Mouse (Mus musculus) heart, adult 9 months (tissue): Measurements from ENCODE around the gene Smurf1.

Source experiments
- DNase-seq, 2 experiments: peaks; one replicate each; pipeline ENCODE4 v3.0.0; 2022; ENCODE audit warnings: low spot score in 2 of 2

Gene Smurf1

GRCm38 (mm10) chr5:144965639-144966351 lies at the start of gene Smurf1:
Gene Smurf1, minus strand, starts transcription at chr5:144965847.
- peak; percentile 84 to 87 for DNase-seq

- no peak for DNase-seq
Observed at GRCm38 (mm10) chr5:145014278-145014677, 48.6 kb upstream of the Smurf1 start.

GRCm38 (mm10) chr5:145008878-145009659 lies 43.4 kb upstream of the Smurf1 start:
- no peak for DNase-seq

GRCm38 (mm10) chr5:145005596-145005995 lies 39.9 kb upstream of the Smurf1 start:
- no peak for DNase-seq

GRCm38 (mm10) chr5:145004495-145004894 lies 38.8 kb upstream of the Smurf1 start:
- DNase-seq = no peak

- no peak for DNase-seq
Observed at GRCm38 (mm10) chr5:145003362-145003761, 37.7 kb upstream of the Smurf1 start.

GRCm38 (mm10) chr5:144998491-144998890 lies 32.8 kb upstream of the Smurf1 start:
- DNase-seq = no peak

- no peak for DNase-seq
Observed at GRCm38 (mm10) chr5:144990481-144990880, 24.8 kb upstream of the Smurf1 start.

- DNase-seq = no peak
Observed at GRCm38 (mm10) chr5:144990051-144990450, 24.4 kb upstream of the Smurf1 start.

GRCm38 (mm10) chr5:144989061-144989405 lies 23.4 kb upstream of the Smurf1 start:
- DNase-seq = no peak

GRCm38 (mm10) chr5:144988340-144989060 lies 22.9 kb upstream of the Smurf1 start:
- peak; percentile 40 to 67 for DNase-seq

GRCm38 (mm10) chr5:144987561-144987960 lies 21.9 kb upstream of the Smurf1 start:
- no peak for DNase-seq

- DNase-seq = no peak
Observed at GRCm38 (mm10) chr5:144984839-144985238, 19.2 kb upstream of the Smurf1 start.

- DNase-seq = no peak
Observed at GRCm38 (mm10) chr5:144983227-144983626, 17.6 kb upstream of the Smurf1 start.

- no peak for DNase-seq
Observed at GRCm38 (mm10) chr5:144979110-144979509, 13.5 kb upstream of the Smurf1 start.

- peak; percentile 20 to 36 for DNase-seq
Observed at GRCm38 (mm10) chr5:144978533-144979107, 13.0 kb upstream of the Smurf1 start.

- DNase-seq = no peak
Observed at GRCm38 (mm10) chr5:144971266-144971665, 5.6 kb upstream of the Smurf1 start.

- DNase-seq = peak; percentile 79 to 85
Observed at GRCm38 (mm10) chr5:144964872-144965638, 592 bp downstream of the Smurf1 start.

GRCm38 (mm10) chr5:144964465-144964864 lies 1.2 kb downstream of the Smurf1 start:
- no peak for DNase-seq

GRCm38 (mm10) chr5:144963817-144964261 lies 1.8 kb downstream of the Smurf1 start:
- DNase-seq = peak; percentile 59 to 69

GRCm38 (mm10) chr5:144963401-144963800 lies 2.2 kb downstream of the Smurf1 start:
- DNase-seq = peak in 1 of 2 experiments; percentile 34
